33 mouse cellular contexts compared by ENCODE assay signal in genomic region chr9:40607941-40608340, GRCm38 (mm10).
DNase-seq lines count a peak whose midpoint lies in the region; ATAC-seq lines count a peak whose summit lies in the region.
"Had no signal": no experiment of that assay in that cellular context is flagged by ENCODE, and none has a peak within 500 bp of the region (broad histone marks: within the 10 kb centered on the region; RNA-seq: fewer than 3 reads in every experiment).

No protein-coding gene starts in this region.

- 66% methylated on average over 18 of the region's 18 CpGs for WGBS in liver, embryonic 15.5 days (ENCODE audit: insufficient replicate concordance)

- H3K9ac ChIP-seq in liver, embryonic 15.5 days: no peak overlapping the region
- H3K9ac ChIP-seq: embryonic facial prominence, embryonic 12.5 days; forebrain, embryonic 15.5 days; heart, embryonic 12.5 days; hindbrain, embryonic 14.5 days; kidney, embryonic 15.5 days; limb, embryonic 13.5 days; liver, embryonic 12.5 days; neural tube, embryonic 13.5 days had no signal

- H3K4me3 ChIP-seq in liver, embryonic 15.5 days (replicated peaks): no peak overlapping the region
- H3K4me3 ChIP-seq: embryonic facial prominence, embryonic 12.5 days; forebrain, embryonic 15.5 days; gastrocnemius, adult 2 months; heart, adult 2 months; heart, embryonic 12.5 days; kidney, embryonic 15.5 days; left cerebral cortex, adult 2 months; limb, embryonic 13.5 days; liver, embryonic 12.5 days; midbrain, embryonic 10.5 days; neural tube, embryonic 13.5 days had no signal

- H3K27ac ChIP-seq in liver, embryonic 15.5 days (replicated peaks): no peak overlapping the region
- H3K27ac ChIP-seq: embryonic facial prominence, embryonic 12.5 days; forebrain, embryonic 15.5 days; gastrocnemius, adult 2 months; heart, adult 2 months; hindbrain, embryonic 14.5 days; kidney, embryonic 15.5 days; left cerebral cortex, adult 2 months; limb, embryonic 13.5 days; liver, embryonic 12.5 days; macrophage; midbrain, embryonic 10.5 days; neural tube, embryonic 13.5 days had no signal

- H3K9me3 ChIP-seq in liver, embryonic 15.5 days (replicated peaks): no peaks in the 10 kb centered on the region
- H3K9me3 ChIP-seq: embryonic facial prominence, embryonic 12.5 days; forebrain, embryonic 15.5 days; kidney, embryonic 15.5 days; liver, embryonic 12.5 days; neural tube, embryonic 13.5 days had no signal

- no peaks in the 10 kb centered on the region for H3K27me3 ChIP-seq in liver, embryonic 15.5 days
- H3K27me3 ChIP-seq: embryonic facial prominence, embryonic 12.5 days; forebrain, embryonic 15.5 days; heart, embryonic 12.5 days; kidney, embryonic 15.5 days; liver, embryonic 12.5 days; neural tube, embryonic 13.5 days had no signal

- H3K36me3 ChIP-seq in liver, embryonic 15.5 days (replicated peaks): no peaks in the 10 kb centered on the region
- H3K36me3 ChIP-seq: embryonic facial prominence, embryonic 12.5 days; forebrain, embryonic 15.5 days; heart, embryonic 12.5 days; kidney, embryonic 15.5 days; limb, embryonic 13.5 days; liver, embryonic 12.5 days; midbrain, embryonic 10.5 days; neural tube, embryonic 13.5 days had no signal

- DNase-seq in liver: no peak
- DNase-seq in thymus, postnatal 4 days: peak; percentile 9
- DNase-seq in thymus, postnatal 14 days: no peak
- DNase-seq in kidney, adult 18-20 months: no peak
- DNase-seq: adrenal gland, postnatal 10 days; cerebellum, adult 11 months; cerebellum, adult 9-10 months; cerebellum, postnatal 36 days; embryo, embryonic 11 days; gastrocnemius, adult 2 months; gastrocnemius, postnatal 36 days; heart, adult 2 months; heart, postnatal 4 days; kidney, adult 11 months; kidney, postnatal 25 days; lung, adult 18-20 months; lung, postnatal 10 days; right cerebral cortex, postnatal 4 days; thymus, adult 2 months had no signal

- peaks cover 5% of the 10 kb centered on the region; the same call in 1 of the 2 replicates for H3K4me1 ChIP-seq in liver, embryonic 15.5 days (replicated peaks)
- H3K4me1 ChIP-seq: embryonic facial prominence, embryonic 12.5 days; heart, embryonic 12.5 days; kidney, embryonic 15.5 days; limb, embryonic 13.5 days; liver, embryonic 12.5 days; midbrain, embryonic 10.5 days; neural tube, embryonic 13.5 days had no signal

- 0 out of 2 replicates have a peak overlapping the region, but pooled peaks have one; percentile 15 for H3K4me2 ChIP-seq in liver, embryonic 15.5 days
- H3K4me2 ChIP-seq: embryonic facial prominence, embryonic 12.5 days; forebrain, embryonic 15.5 days; heart, embryonic 12.5 days; hindbrain, embryonic 14.5 days; kidney, embryonic 15.5 days; limb, embryonic 13.5 days; liver, embryonic 12.5 days; neural tube, embryonic 13.5 days had no signal

- no peak for ATAC-seq in liver, embryonic 15.5 days (ENCODE audit: insufficient read depth)
- ATAC-seq in megakaryocyte, adult 5-6 weeks (ENCODE audit: poor library complexity, severe bottlenecking): peak; percentile 72
- no peak for ATAC-seq in inflammation-experienced regulatory T-cells, adult 6 months
- ATAC-seq: liver, embryonic 12.5 days had no signal
